Mouse (Mus musculus) limb, embryonic 11.5 days (tissue): ENCODE measurements around the gene Slc25a16. TPM values are rescaled to one million over a fixed set of nuclear protein-coding genes. Genes with fewer than 3 reads are reported as not detected.

Experiments
- ATAC-seq: fragments of 200-750 bp; cut with Nextera tagmentation; 2 replicates; pipeline ENCODE4 v1.8.0; 2017; ENCODE audit warnings: low read depth; ENCODE audit not compliant: insufficient number of reproducible peaks, low FRiP score, low TSS enrichment
- DNase-seq: peaks from one replicate; pipeline ENCODE4 v3.0.0-alpha.2; 2015; ENCODE audit warnings: low spot score
- H3K27ac ChIP-seq: fragments of 300-500 bp; sonication (generic); replicated peaks from 2 replicates; pipeline ENCODE4 v1.5.1; 2014; ENCODE audit warnings: low read depth, mild to moderate bottlenecking, low read length
- H3K27me3 ChIP-seq: fragments of 300-500 bp; sonication (generic); 2 replicates; pipeline ENCODE4 v1.6.1; 2014; ENCODE audit warnings: mild to moderate bottlenecking, low read length, mixed read lengths; ENCODE audit not compliant: control insufficient read depth, insufficient read depth
- H3K36me3 ChIP-seq: fragments of 300-500 bp; sonication (generic); 2 replicates; pipeline ENCODE4 v1.6.1; 2014; ENCODE audit warnings: mild to moderate bottlenecking, low read length, moderate library complexity, mixed read lengths; ENCODE audit not compliant: control insufficient read depth, insufficient read depth
- H3K4me1 ChIP-seq: fragments of 300-500 bp; sonication (generic); 2 replicates; pipeline ENCODE4 v1.6.1; 2014; ENCODE audit warnings: low read length, mixed read lengths; ENCODE audit not compliant: control insufficient read depth, insufficient read depth
- H3K4me2 ChIP-seq: fragments of 300-500 bp; sonication (generic); 2 replicates; pipeline ENCODE4 v1.6.1; 2014; ENCODE audit warnings: low read depth, mild to moderate bottlenecking, moderate library complexity; ENCODE audit not compliant: severe bottlenecking
- H3K4me3 ChIP-seq: fragments of 300-500 bp; sonication (generic); 2 replicates; pipeline ENCODE4 v1.5.1; 2014; ENCODE audit warnings: low read depth, low read length
- H3K9ac ChIP-seq: fragments of 300-500 bp; sonication (generic); 2 replicates; pipeline ENCODE4 v1.6.1; 2014; ENCODE audit warnings: mild to moderate bottlenecking, low read length
- H3K9me3 ChIP-seq: fragments of 300-500 bp; sonication (generic); 2 replicates; pipeline ENCODE4 v1.6.1; 2016; ENCODE audit warnings: low read length; ENCODE audit not compliant: control insufficient read depth
- WGBS: fragments of 180-500 bp; shearing (Covaris S2); extraction: QIAGEN DNeasy Blood & Tissue Kit; methylation state at CpG from one replicate; pipeline ENCODE4 v1.1.7; 2014; 5-methylcytosine and 5-hydroxymethylcytosine counted together
- polyA plus RNA-seq: library from polyadenylated mRNA; unstranded; fragments of >200 nt; fragmentation: Nextera tagmentation; extraction: Ambion mirVana; gene quantifications from 2 replicates; pipeline ENCODE4 v1.2.1, GENCODE M21; 2014

Slc25a16 gene
- polyA plus RNA-seq, 1 experiment from 2014 or later, result 10.7 TPM

- no peak for DNase-seq
- Histone ChIP-seq H3K4me3 (no peak overlapping the region), H3K9ac (no peak overlapping the region), H3K36me3 (peaks cover 28% of the 10 kb centered on the region), H3K27me3 (no peaks in the 10 kb centered on the region), H3K4me1 (no peaks in the 10 kb centered on the region), H3K4me2 (no peak overlapping the region), H3K9me3 (no peaks in the 10 kb centered on the region), H3K27ac (no peak overlapping the region)
- no peak for ATAC-seq
- 94% methylated on average over 11 of the region's 11 CpGs for WGBS
Measured at GRCm38 (mm10) chr10:62965796-62966195, 45.4 kb downstream of the Slc25a16 start.

DNA sequence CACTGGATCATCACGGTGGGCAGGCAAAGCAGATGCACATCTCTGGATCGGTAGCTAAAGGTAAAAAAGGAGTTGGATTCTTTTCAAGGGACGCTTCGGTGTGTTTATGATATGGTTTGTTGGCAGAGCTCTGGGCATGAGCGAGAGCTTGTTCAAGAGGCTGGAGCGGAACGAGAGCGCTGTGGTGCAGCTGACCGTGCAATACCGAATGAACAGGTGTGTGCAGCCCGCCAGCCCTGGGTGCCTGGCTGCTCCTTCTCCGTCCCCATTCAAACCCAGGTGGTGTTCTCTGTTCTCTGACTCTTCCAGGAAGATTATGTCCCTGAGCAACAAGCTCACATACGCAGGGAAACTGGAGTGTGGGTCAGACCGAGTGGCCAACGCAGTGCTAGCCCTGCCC lies 45.9 kb downstream of the Slc25a16 start:
- Histone ChIP-seq H3K36me3 (peaks cover 30% of the 10 kb centered on the region), H3K4me1 (no peaks in the 10 kb centered on the region), H3K27me3 (no peaks in the 10 kb centered on the region), H3K4me2 (no peak overlapping the region), H3K27ac (no peak overlapping the region), H3K4me3 (no peak overlapping the region), H3K9me3 (no peaks in the 10 kb centered on the region), H3K9ac (no peak overlapping the region)
- DNase-seq (no peak), ATAC-seq (no peak)
- WGBS, result 96% methylated on average over 15 of the region's 15 CpGs

GRCm38 (mm10) chr10:62971821-62972220 lies 51.4 kb downstream of the Slc25a16 start:
- Histone ChIP-seq H3K27me3 (no peaks in the 10 kb centered on the region), H3K9me3 (no peaks in the 10 kb centered on the region), H3K27ac (no peak overlapping the region), H3K4me3 (no peak overlapping the region), H3K4me1 (no peaks in the 10 kb centered on the region), H3K36me3 (peaks cover 20% of the 10 kb centered on the region), H3K4me2 (no peak overlapping the region), H3K9ac (no peak overlapping the region)
- 86% methylated on average over 16 of the region's 16 CpGs for WGBS
- ATAC-seq (no peak), DNase-seq (no peak)

DNA sequence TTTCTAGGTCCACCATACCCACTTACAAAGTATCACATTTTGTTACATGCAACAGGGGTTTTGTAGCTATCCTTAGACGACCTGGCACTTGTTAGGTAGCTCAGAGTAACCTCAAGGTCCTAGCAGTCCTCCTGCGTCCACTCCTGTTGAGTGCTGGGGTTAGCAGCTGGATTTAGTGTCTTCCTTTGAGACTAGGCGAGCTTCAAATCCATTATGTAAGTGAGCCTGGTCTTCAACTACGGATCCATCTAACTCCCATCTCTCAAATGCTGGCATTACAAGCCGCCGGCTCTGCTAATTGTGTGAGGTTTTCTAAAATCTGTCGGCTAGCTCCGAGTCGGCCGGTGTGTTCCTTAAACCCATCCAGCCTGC lies 59.2 kb downstream of the Slc25a16 start:
- H3K9me3 ChIP-seq, result no peaks in the 10 kb centered on the region
- peak overlapping the region; percentile 96 for H3K4me3 ChIP-seq
- WGBS, result 9% methylated on average over 10 of the region's 10 CpGs
- H3K36me3 ChIP-seq, result no peaks in the 10 kb centered on the region; the same call in 1 of the 2 replicates
- ATAC-seq (no peak), DNase-seq (no peak)
- peak overlapping the region; percentile 47; the same call in 1 of the 2 replicates for H3K9ac ChIP-seq
- H3K27ac ChIP-seq, result no peak overlapping the region
- 0 out of 2 replicates have a peak, but pooled peaks cover 2% of the 10 kb centered on the region for H3K4me1 ChIP-seq
- no peaks in the 10 kb centered on the region for H3K27me3 ChIP-seq
- peak overlapping the region; percentile 61 for H3K4me2 ChIP-seq

GRCm38 (mm10) chr10:62980039-62980954 lies 59.9 kb downstream of the Slc25a16 start, which contains the start of gene Rufy2:
Rufy2 (plus strand) TSS chr10:62980223.
- Histone ChIP-seq H3K27ac (0 out of 2 replicates have a peak within 1 kb of the TSS, but pooled peaks have one; percentile 52), H3K27me3 (no peaks in the 10 kb centered on the region), H3K36me3 (no peaks in the 10 kb centered on the region; the same call in 1 of the 2 replicates), H3K9ac (peak within 1 kb of the TSS; percentile 86), H3K4me1 (0 out of 2 replicates have a peak, but pooled peaks cover 2% of the 10 kb centered on the region), H3K4me2 (peak within 1 kb of the TSS; percentile 61), H3K9me3 (no peaks in the 10 kb centered on the region), H3K4me3 (peak within 1 kb of the TSS; percentile 96)
- ATAC-seq (peak; percentile 88), DNase-seq (peak; percentile 88)
- WGBS, result under 1% methylated on average over 77 of the region's 77 CpGs

GRCm38 (mm10) chr10:62984072-62984471 lies 63.6 kb downstream of the Slc25a16 start:
- no peak overlapping the region for H3K4me3 ChIP-seq
- whole genome bisulfite sequencing, result 93% methylated on average over 11 of the region's 11 CpGs
- H3K4me2 ChIP-seq, result no peak overlapping the region
- H3K4me1 ChIP-seq, result 0 out of 2 replicates have a peak, but pooled peaks cover 2% of the 10 kb centered on the region
- no peaks in the 10 kb centered on the region for H3K9me3 ChIP-seq
- no peaks in the 10 kb centered on the region for H3K36me3 ChIP-seq
- H3K27me3 ChIP-seq, result no peaks in the 10 kb centered on the region
- H3K9ac ChIP-seq, result no peak overlapping the region
- DNase-seq (no peak), ATAC-seq (no peak)
- no peak overlapping the region for H3K27ac ChIP-seq

DNA sequence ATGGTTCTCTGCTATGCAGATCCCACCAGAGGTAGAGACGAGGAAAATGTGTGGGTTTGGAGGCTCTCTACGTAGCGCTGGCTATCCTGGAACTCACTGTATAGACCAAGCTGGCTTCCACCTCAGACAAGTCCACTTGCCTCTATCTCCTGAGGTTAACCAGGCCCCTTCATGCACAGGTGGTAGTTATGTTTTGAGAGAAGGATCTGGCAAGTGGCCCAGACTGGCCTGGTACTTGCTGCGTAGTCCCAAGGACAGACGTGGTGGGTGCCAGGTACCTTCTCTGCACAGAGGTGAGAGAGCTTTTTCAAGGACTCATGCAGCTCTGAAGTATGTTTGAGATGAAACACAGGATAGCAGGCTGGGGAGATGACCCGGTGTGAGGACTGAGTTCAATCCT lies 64.1 kb downstream of the Slc25a16 start:
- Histone ChIP-seq H3K4me1 (0 out of 2 replicates have a peak, but pooled peaks cover 2% of the 10 kb centered on the region), H3K9ac (no peak overlapping the region), H3K27ac (no peak overlapping the region), H3K9me3 (no peaks in the 10 kb centered on the region), H3K4me3 (no peak overlapping the region), H3K4me2 (no peak overlapping the region), H3K36me3 (no peaks in the 10 kb centered on the region), H3K27me3 (no peaks in the 10 kb centered on the region)
- ATAC-seq, result no peak
- DNase-seq, result no peak
- WGBS, result 94% methylated on average over 6 of the region's 6 CpGs

GRCm38 (mm10) chr10:62987341-62987740 lies 66.9 kb downstream of the Slc25a16 start:
- no peaks in the 10 kb centered on the region for H3K9me3 ChIP-seq
- no peaks in the 10 kb centered on the region for H3K36me3 ChIP-seq
- no peak for ATAC-seq
- H3K4me2 ChIP-seq, result no peak overlapping the region
- no peaks in the 10 kb centered on the region for H3K27me3 ChIP-seq
- no peaks in the 10 kb centered on the region for H3K4me1 ChIP-seq
- 29% methylated on average over 3 of the region's 3 CpGs for WGBS
- no peak overlapping the region for H3K9ac ChIP-seq
- DNase-seq, result peak; percentile 73
- H3K4me3 ChIP-seq, result no peak overlapping the region
- no peak overlapping the region for H3K27ac ChIP-seq
